Mouse (Mus musculus) G1E (cell line): ENCODE results near the gene Ptpn4. TPM values are rescaled to one million over a fixed set of nuclear protein-coding genes. Genes with fewer than 3 reads are reported as not detected.

Source experiments
- ATAC-seq: 2 replicates; pipeline ENCODE4 v1.8.0; 2016; ENCODE audit warnings: mild to moderate bottlenecking; ENCODE audit not compliant: insufficient number of reproducible peaks, poor library complexity, low FRiP score, severe bottlenecking; ENCODE audit errors: extremely low read depth
- DNase-seq: peaks from one replicate; pipeline ENCODE4 v3.0.0; 2012; ENCODE audit warnings: low spot score
- H3K27me3 ChIP-seq: 2 replicates; pipeline ENCODE4 v1.6.1; 2012; ENCODE audit warnings: mild to moderate bottlenecking, low read length, inconsistent platforms; ENCODE audit not compliant: insufficient read depth
- H3K36me3 ChIP-seq: replicated peaks from 2 replicates; pipeline ENCODE3; 2012; ENCODE audit warnings: mild to moderate bottlenecking, inconsistent platforms
- H3K4me1 ChIP-seq: 2 replicates; pipeline ENCODE4 v1.6.1; 2012; ENCODE audit warnings: low read depth, low read length, inconsistent platforms, mixed read lengths; ENCODE audit not compliant: insufficient read depth
- H3K4me3 ChIP-seq: 2 replicates; pipeline ENCODE4 v1.5.1; 2012; ENCODE audit warnings: low read depth, mild to moderate bottlenecking, inconsistent platforms, low read length, moderate library complexity, mixed read lengths
- H3K9me3 ChIP-seq: replicated peaks from 2 replicates; pipeline ENCODE4 v1.6.1; 2012; ENCODE audit warnings: inconsistent platforms
- CTCF ChIP-seq: IDR thresholded peaks from 2 replicates; pipeline ENCODE4 v1.5.1; 2012; ENCODE audit warnings: low read depth, low read length, inconsistent platforms, mixed read lengths
- GATA1 ChIP-seq: IDR thresholded peaks from 2 replicates; pipeline ENCODE4 v1.6.1; 2012; ENCODE audit warnings: borderline replicate concordance, low read length, inconsistent platforms, mixed read lengths
- GATA2 ChIP-seq: IDR thresholded peaks from 2 replicates; pipeline ENCODE4 v1.6.1; 2012; ENCODE audit warnings: low read depth, low read length, inconsistent platforms, borderline replicate concordance
- POLR2AphosphoS5 ChIP-seq: IDR thresholded peaks from 2 replicates; pipeline ENCODE4 v1.6.1; 2012; ENCODE audit warnings: low read depth, low read length, inconsistent platforms; ENCODE audit not compliant: insufficient replicate concordance
- TAL1 ChIP-seq: conservative IDR thresholded peaks from 2 replicates; pipeline ENCODE4 v1.6.1; 2012; ENCODE audit warnings: low read depth, low read length, inconsistent platforms, mixed read lengths
- polyA plus RNA-seq: library from polyadenylated mRNA; stranded (reverse); fragments of >175 nt; gene quantifications from 2 replicates; pipeline ENCODE4 v1.2.3, GENCODE M21; 2012
- total RNA-seq, 2 experiments: library from RNA; stranded (forward) in 1 of 2; stranded (reverse) in 1 of 2; fragments of 200-1000 nt in 1 of 2; fragments of >200 nt in 1 of 2; fragmentation: Nextera tagmentation in 1 of 2; gene quantifications; 2 replicates each; pipeline ENCODE4 v1.2.3; 2014 to 2017

The Ptpn4 gene
- total and polyA plus RNA-seq, 3 experiments, result 9.6 to 81.3 (median 28.4) TPM

GRCm38 (mm10) chr1:119849146-119849935 is 11.9 kb upstream of the Ptpn4 start:
- Histone ChIP-seq H3K27me3 (peaks cover 2% of the 10 kb centered on the region; the same call in 1 of the 2 replicates), H3K4me3 (no peak overlapping the region), H3K4me1 (no peaks in the 10 kb centered on the region), H3K9me3 (no peaks in the 10 kb centered on the region), H3K36me3 (no peaks in the 10 kb centered on the region)
- TF ChIP-seq GATA1 (no peak), CTCF (no peak), TAL1 (no peak), POLR2AphosphoS5 (no peak), GATA2 (no peak)
- DNase-seq (no peak), ATAC-seq (no peak)

DNA sequence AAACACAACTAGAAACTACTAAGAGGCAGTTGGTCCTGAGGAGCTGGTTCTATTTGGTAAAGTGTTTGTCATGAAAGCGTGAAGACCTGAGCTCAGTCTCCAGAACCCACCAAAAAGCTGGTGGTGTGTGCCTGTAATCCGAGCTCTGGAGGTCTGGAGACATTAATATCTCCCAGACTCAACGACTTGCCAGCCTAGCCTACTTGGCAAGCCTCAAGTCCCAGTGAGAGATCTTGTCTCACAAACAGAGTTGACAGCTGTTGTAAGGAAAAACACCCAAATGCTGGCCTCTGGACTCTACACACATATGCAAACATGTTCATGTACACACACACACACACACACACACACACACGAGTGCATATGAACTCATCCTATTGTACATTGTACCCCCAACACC is 7.9 kb upstream of the Ptpn4 start:
- Histone ChIP-seq H3K4me3 (no peak overlapping the region), H3K36me3 (no peaks in the 10 kb centered on the region), H3K9me3 (no peaks in the 10 kb centered on the region), H3K27me3 (peaks cover 8% of the 10 kb centered on the region), H3K4me1 (no peaks in the 10 kb centered on the region)
- ATAC-seq (no peak), DNase-seq (no peak)
- TF ChIP-seq TAL1 (no peak), GATA2 (no peak), CTCF (no peak), GATA1 (no peak)

GRCm38 (mm10) chr1:119843121-119843520 is 5.7 kb upstream of the Ptpn4 start:
- Histone ChIP-seq H3K36me3 (no peaks in the 10 kb centered on the region), H3K27me3 (peaks cover 14% of the 10 kb centered on the region; the same call in 1 of the 2 replicates), H3K4me1 (0 out of 2 replicates have a peak, but pooled peaks cover 2% of the 10 kb centered on the region), H3K4me3 (no peak overlapping the region), H3K9me3 (no peaks in the 10 kb centered on the region)
- ATAC-seq (no peak), DNase-seq (no peak)
- TF ChIP-seq GATA2 (no peak), GATA1 (no peak), POLR2AphosphoS5 (no peak), TAL1 (no peak)

GRCm38 (mm10) chr1:119838241-119838640 is 828 bp upstream of the Ptpn4 start:
- H3K9me3 ChIP-seq, result no peaks in the 10 kb centered on the region
- peaks cover 25% of the 10 kb centered on the region for H3K4me1 ChIP-seq
- no peak for ATAC-seq
- DNase-seq, result no peak
- peaks cover 13% of the 10 kb centered on the region; the same call in 1 of the 2 replicates for H3K27me3 ChIP-seq
- no peaks in the 10 kb centered on the region for H3K36me3 ChIP-seq
- TF ChIP-seq TAL1, result no peak
- TF ChIP-seq CTCF, result no peak
- no peak for TF ChIP-seq GATA2
- TF ChIP-seq POLR2AphosphoS5, result no peak
- TF ChIP-seq GATA1, result no peak
- no peak overlapping the region for H3K4me3 ChIP-seq

DNA sequence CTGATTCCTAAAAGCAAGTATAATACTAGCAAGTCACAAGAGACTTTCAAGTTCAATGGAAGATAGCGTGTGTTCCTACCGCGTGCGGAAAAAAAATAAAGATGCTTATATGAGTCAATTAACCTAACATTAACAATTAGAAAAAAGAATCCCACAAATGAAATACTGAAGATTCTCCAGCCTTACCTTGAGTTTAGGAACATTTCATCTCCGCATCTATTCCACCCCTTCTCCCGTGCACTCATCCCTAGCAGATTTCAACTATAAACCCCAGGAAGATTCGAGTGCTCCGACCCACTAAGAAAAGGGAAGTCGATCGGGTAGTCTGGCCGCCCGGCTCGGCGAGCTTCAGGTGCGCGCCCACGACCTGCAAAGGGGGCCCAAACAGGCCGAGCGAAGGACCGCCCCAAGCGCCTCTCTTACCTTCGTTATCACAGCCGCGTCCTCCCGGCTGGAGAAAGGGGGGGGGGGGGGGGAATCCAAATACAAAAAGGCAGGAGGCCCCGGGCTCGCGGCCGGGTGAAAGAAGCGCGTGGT is 866 bp downstream of the Ptpn4 start:
- ATAC-seq, result no peak
- peaks cover 2% of the 10 kb centered on the region for H3K36me3 ChIP-seq

GRCm38 (mm10) chr1:119835726-119836478 is 1.5 kb downstream of the Ptpn4 start:
- no peak for DNase-seq
- Histone ChIP-seq H3K36me3 (peaks cover 2% of the 10 kb centered on the region), H3K4me1 (peaks cover 25% of the 10 kb centered on the region), H3K4me3 (peak overlapping the region; percentile 94), H3K27me3 (peaks cover 8% of the 10 kb centered on the region; the same call in 1 of the 2 replicates), H3K9me3 (no peaks in the 10 kb centered on the region)
- no peak for ATAC-seq
- TF ChIP-seq CTCF (no peak), POLR2AphosphoS5 (no peak), GATA2 (no peak), GATA1 (no peak), TAL1 (no peak)

More for the DNA sequence above, 866 bp downstream of the Ptpn4 start:
- no peak for TF ChIP-seq GATA1
- no peak for TF ChIP-seq POLR2AphosphoS5
- TF ChIP-seq GATA2, result no peak
- no peak for TF ChIP-seq CTCF
- no peak for TF ChIP-seq TAL1
- peaks cover 8% of the 10 kb centered on the region; the same call in 1 of the 2 replicates for H3K27me3 ChIP-seq
- no peaks in the 10 kb centered on the region for H3K9me3 ChIP-seq
- peaks cover 25% of the 10 kb centered on the region for H3K4me1 ChIP-seq
- DNase-seq, result peak; percentile 33
- peak overlapping the region; percentile 94 for H3K4me3 ChIP-seq
